ENCODE assay signal across 29 mouse cellular contexts in genomic region chr4:109589760-109590312, GRCm38 (mm10). TPM values are rescaled to one million over a fixed set of nuclear protein-coding genes. Genes with fewer than 3 reads are reported as not detected.
A peak's percentile ranks its signal among the peaks of the same experiment; 100 is the strongest.
DNase-seq lines count a peak whose midpoint lies in the region; TF ChIP-seq lines count a peak whose summit lies in the region.
"Had no signal": no experiment of that assay in that cellular context is flagged by ENCODE, and none has a peak within 500 bp of the region (broad histone marks: within the 10 kb centered on the region; RNA-seq: fewer than 3 reads in every experiment).

No protein-coding gene starts in this region.

- H3K4me3 ChIP-seq in MEL (ENCODE audit: control insufficient read depth in 1 of 2, insufficient read depth in 1 of 2, low read depth in 2 of 2, low read length in 2 of 2) = no peak overlapping the region
- H3K4me3 ChIP-seq: erythroblast, embryonic 14.5 days; hindbrain, embryonic 10.5 days; midbrain, embryonic 10.5 days had no signal

- no peaks in the 10 kb centered on the region for H3K79me2 ChIP-seq in MEL (ENCODE audit: control insufficient read depth, insufficient read depth, low read length, poor library complexity)

- H3K27ac ChIP-seq in MEL (ENCODE audit: control insufficient read depth, low read depth, low read length) = no peak overlapping the region
- H3K27ac ChIP-seq: hindbrain, embryonic 10.5 days; hindbrain, postnatal 0 days; midbrain, embryonic 10.5 days had no signal

- TF ChIP-seq CTCF in MEL (IDR thresholded peaks at IDR 0.05 in 2 of 3, conservative IDR thresholded peaks at IDR 0.05 in 1 of 3; ENCODE audit: control insufficient read depth in 1 of 3, insufficient read depth in 1 of 3, low read depth in 2 of 3, low read length in 3 of 3, poor library complexity in 1 of 3, severe bottlenecking in 1 of 3) = no peak

- no peak for TF ChIP-seq POLR2A in MEL (IDR thresholded peaks at IDR 0.05; ENCODE audit: control insufficient read depth in 1 of 2, insufficient read depth in 1 of 2, low read depth in 1 of 2, low read length in 2 of 2, poor library complexity in 1 of 2)

- TF ChIP-seq RAD21 in MEL (IDR thresholded peaks at IDR 0.05; ENCODE audit: low read depth, low read length) = no peak

- peaks cover 0 to 4% of the 10 kb centered on the region in 2 experiments; a peak in 2 of 4 replicates for H3K27me3 ChIP-seq in MEL (ENCODE audit: control insufficient read depth in 1 of 2, insufficient read depth in 2 of 2, low read length in 2 of 2)

- no peaks in the 10 kb centered on the region; a peak in 1 of 4 replicates for H3K4me1 ChIP-seq in MEL (ENCODE audit: control insufficient read depth in 1 of 2, insufficient read depth in 2 of 2, low read length in 2 of 2)
- H3K4me1 ChIP-seq: hindbrain, embryonic 10.5 days; midbrain, embryonic 10.5 days had no signal

- no peaks in the 10 kb centered on the region for H3K9me3 ChIP-seq in MEL (replicated peaks; ENCODE audit: insufficient read depth, low read length)
- H3K9me3 ChIP-seq: G1E; hindbrain, embryonic 10.5 days; midbrain, embryonic 10.5 days had no signal

- no peak for TF ChIP-seq EP300 in MEL (IDR thresholded peaks at IDR 0.05; ENCODE audit: low read depth in 1 of 2, low read length in 2 of 2)

- peak; percentile 3 for DNase-seq in gastrocnemius, adult 18-20 months (ENCODE audit: low spot score)
- no peak for DNase-seq in gastrocnemius, adult 8-10 months (ENCODE audit: low spot score in 2 of 2)
- DNase-seq in 416B (ENCODE audit: low read depth) (peak; percentile 40), MEL (ENCODE audit: low read depth, low spot score) (no peak)
- DNase-seq in gonadal fat pad, adult 2 months (ENCODE audit: low read depth) = peak; percentile 67
- DNase-seq in cerebellum, postnatal 36 days = no peak
- DNase-seq in heart, adult 18-20 months = no peak
- DNase-seq in thymus, postnatal 25 days = no peak
- DNase-seq: cerebellum, adult 11-12 months; cerebellum, postnatal 14 days; lung, embryonic 14.5 days; right cerebral cortex, postnatal 14 days had no signal

- H3K9ac ChIP-seq in MEL (ENCODE audit: control insufficient read depth, low read depth, low read length, poor library complexity, severe bottlenecking) = no peak overlapping the region
- H3K9ac ChIP-seq: lung, embryonic 14.5 days had no signal

- H3K36me3 ChIP-seq in MEL (ENCODE audit: control insufficient read depth in 1 of 2, insufficient read depth in 2 of 2, low read length in 2 of 2) = no peaks in the 10 kb centered on the region
- H3K36me3 ChIP-seq: G1E; hindbrain, embryonic 10.5 days; midbrain, embryonic 10.5 days had no signal

TF ChIP-seq in MEL, 35 proteins besides CTCF, POLR2A, EP300 and RAD21:
- TF ChIP-seq MAFK (IDR thresholded peaks at IDR 0.05; ENCODE audit: borderline replicate concordance, low read depth, low read length) (0 out of 2 replicates have a peak, but pooled peaks have one; percentile 10), ZMIZ1 (IDR thresholded peaks at IDR 0.05; ENCODE audit: low read depth, low read length) (no peak)

RNA-seq across cellular contexts. Expression of gene 4930522H14Rik, which starts 58.7 kb away (rescaled TPM):
- total RNA-seq in gastrocnemius, adult 18-20 months (2021) = not detected
- not detected for total RNA-seq in gastrocnemius, adult 8-10 months (2022)
- total RNA-seq in MEL (2012; rRNA removed) = not detected in 2 replicates
- not detected for polyA plus RNA-seq in MEL (2012; ENCODE audit: insufficient read depth in 1 of 2, insufficient read length in 2 of 2, low read depth in 1 of 2, low replicate concordance in 2 of 2, missing spikeins in 1 of 2)
- polyA plus RNA-seq in gonadal fat pad, adult 2 months (2012; rRNA removed) = 0.15 TPM in 1 of 2 replicates, not detected in the other
- total RNA-seq in heart, adult 18-20 months (2021) = not detected
- total RNA-seq: hindbrain, postnatal 0 days; layer of hippocampus, postnatal 14 days; left cerebral cortex, postnatal 36 days; liver, adult 2 months; midbrain, postnatal 0 days; neutrophil, adult 5-6 weeks had no signal
- polyA plus RNA-seq: erythroblast, embryonic 14.5 days; forebrain, embryonic 14.5 days; G1E; heart, embryonic 16.5 days; hindbrain, embryonic 10.5 days; hindbrain, postnatal 0 days; intestine, postnatal 0 days; kidney, embryonic 16.5 days; large intestine, adult 2 months; liver, adult 2 months; lung, embryonic 14.5 days; midbrain, embryonic 10.5 days; midbrain, postnatal 0 days; spleen, adult 2 months; stomach, embryonic 14.5 days had no signal

Comparison
In these comparisons a context has a peak if more than half of its experiments do, and no peak if none do; other contexts are left out.
1. DNase-seq: peak in gastrocnemius, adult 18-20 months (single experiment), 416B (single experiment) and gonadal fat pad, adult 2 months (single experiment); none in gastrocnemius, adult 8-10 months (0 of 2), MEL (single experiment), cerebellum, postnatal 36 days (0 of 2), heart, adult 18-20 months (0 of 2) and thymus, postnatal 25 days (single experiment).